Mouse (Mus musculus) cerebellum, postnatal 14 days (tissue): ENCODE data around the gene Pex13.
A peak's percentile ranks its signal among the peaks of the same experiment; 100 is the strongest.

Experiments
- DNase-seq, 2 experiments: peaks; one replicate each; pipeline ENCODE4 v3.0.0; 2021; ENCODE audit warnings: mixed read lengths in 2 of 2

Gene Pex13

DNA sequence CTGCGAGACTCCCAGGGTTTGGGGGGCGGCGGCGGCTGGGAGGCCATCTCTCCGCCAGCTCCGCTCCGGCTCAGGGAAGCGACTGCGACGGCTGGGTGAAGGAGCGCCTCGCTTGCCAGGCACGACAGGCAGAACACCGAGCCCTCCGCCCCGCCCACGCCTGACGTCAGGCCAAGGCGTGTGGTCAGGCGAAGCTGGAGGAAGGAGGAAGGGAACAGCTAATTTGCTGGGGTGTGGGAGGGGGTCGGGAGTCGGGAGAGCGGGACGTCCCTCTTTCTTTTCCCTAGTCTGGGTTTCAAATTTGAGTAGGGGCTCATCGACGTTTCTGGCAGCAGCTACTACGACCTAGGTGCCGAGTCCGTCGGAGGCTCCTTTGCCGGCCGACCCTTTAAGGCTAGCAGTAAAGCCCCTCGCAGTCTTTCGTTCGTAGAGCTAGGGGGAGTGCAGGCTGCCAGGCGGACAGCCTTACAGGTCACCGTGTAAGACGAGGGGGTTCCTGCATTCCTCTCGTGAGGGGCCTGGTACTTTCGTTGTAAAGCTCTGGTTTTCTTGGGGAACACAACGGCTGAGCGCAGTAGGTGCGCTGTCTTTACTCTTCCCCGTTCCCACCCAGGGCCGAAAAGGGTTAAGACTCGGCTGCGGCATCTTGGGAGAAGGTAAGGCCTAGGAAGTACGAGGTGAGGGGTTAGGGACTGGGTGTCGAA lies at the start of gene Pex13:
Gene Pex13 (minus strand): TSS at position 162 of the 704 bp plus-strand sequence.
- DNase-seq: peak; percentile 95 to 96

GRCm38 (mm10) chr11:23712299-23712698 lies 46.5 kb upstream of the Pex13 start:
- DNase-seq: no peak

- DNase-seq: no peak
Observed at GRCm38 (mm10) chr11:23704604-23705294, 39.0 kb upstream of the Pex13 start.

DNA sequence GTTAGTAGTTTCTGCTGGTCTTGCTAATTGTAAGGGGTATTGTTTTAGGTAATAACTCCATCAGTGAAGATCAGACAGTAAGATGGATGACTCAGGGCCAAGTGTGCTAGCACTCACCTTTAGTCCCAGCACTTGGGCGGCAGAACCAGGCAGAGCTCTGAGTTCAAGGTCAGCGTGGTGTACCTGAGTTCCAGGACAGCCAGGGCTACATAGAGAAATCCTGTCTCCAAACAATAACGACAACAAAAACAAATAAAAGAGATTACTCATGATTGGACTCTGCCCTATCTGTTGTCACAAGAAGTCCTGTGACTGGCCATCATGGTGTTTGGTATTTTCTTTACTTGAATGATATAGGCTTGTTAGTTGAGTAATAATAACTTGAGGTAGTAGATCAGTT lies 36.1 kb upstream of the Pex13 start:
- DNase-seq: no peak

DNA sequence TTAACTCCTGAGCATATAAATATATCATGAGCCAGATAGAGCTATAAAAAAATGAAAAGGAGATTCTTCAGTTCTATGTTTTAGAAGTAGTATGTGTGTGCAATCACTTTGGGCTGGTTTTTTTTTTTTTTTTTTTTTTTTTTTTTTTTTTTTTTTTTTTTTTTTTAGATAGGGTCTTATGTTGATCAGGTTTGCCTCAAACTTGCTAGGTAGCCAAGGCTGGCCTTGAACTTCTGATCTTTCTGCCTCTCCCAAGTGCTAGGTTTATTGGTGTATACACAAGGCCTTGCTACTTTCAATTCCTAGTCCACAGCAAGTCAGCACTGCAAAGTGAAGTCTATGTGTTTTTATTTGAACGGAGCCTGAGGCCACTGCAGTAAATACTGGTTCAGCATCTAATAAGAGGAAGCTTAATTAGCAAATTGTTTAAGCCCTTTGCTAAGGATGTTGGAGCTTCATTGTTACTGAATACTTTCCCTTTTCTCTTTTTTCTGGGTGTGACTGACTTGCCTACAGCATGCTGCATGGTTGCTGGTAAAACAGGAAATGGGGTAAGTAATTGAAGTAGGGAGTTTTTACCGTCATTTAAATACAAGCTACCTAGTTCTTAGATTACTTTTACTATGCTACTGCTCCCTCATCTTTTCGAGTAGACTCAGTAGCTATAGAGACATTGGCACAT lies 33.8 kb upstream of the Pex13 start:
- no peak for DNase-seq

DNA sequence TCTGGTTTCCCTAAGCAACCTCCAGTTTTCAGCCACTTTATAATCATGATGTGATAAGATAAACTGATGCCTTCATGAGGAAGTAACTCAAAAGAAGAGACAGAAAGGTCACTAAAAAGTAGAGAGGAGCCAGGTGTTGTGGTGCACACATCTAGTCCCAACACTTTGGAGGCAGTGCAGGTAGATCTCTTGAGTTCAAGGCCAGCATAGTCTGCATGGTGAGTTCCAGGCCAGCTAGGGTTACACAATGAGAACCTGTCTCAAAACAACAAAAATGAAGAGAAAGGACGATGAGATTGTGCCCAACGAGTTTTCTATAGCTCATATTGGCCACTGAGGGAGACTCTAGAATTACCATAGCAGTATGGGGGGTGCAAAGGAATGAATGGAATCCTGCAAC lies 32.8 kb upstream of the Pex13 start:
- DNase-seq: no peak

DNA sequence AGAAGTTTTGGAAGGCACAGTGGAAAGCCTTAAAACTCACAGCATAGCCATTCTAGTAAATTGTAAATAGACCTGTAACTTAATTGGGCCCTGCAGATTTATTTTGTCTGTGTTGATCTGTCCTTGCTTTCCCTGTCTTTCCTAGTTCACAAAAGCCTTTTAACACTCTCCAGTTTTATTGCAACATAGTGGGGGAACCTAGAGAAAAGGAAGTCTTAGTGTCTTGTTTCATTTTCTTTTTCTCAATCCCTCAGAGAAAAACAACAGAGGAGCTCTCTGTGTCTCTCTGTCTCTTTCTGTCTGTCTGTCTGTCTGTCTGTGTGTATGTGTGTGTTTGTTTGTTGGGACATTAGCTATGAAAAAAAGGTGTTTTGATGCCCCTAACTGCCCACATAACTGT lies 30.1 kb upstream of the Pex13 start:
- no peak for DNase-seq

- no peak for DNase-seq
Observed at GRCm38 (mm10) chr11:23693286-23693685, 27.5 kb upstream of the Pex13 start.

- no peak for DNase-seq
Observed at GRCm38 (mm10) chr11:23688060-23688459, 22.3 kb upstream of the Pex13 start.

DNA sequence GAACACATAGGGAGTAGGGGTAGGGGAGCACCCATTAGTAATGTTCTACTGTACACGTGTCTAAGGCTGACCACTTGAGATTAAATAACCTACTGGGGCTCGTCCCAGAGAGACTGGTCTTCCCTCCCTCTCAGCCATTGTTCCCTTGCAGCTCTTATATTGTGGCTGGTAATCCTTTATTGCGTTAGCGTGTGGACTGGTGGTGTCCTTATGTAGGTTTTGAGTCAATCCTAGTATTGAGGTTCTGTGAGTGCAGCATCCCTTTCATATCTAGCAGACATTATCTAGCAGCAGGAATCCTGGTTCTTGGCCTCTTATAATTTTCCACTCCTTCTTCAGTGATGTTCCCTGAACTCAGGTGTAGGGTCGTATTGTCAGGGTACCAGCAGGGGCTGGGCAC lies 20.9 kb upstream of the Pex13 start:
- no peak for DNase-seq

- no peak for DNase-seq
Observed at GRCm38 (mm10) chr11:23682561-23682960, 16.8 kb upstream of the Pex13 start.

DNA sequence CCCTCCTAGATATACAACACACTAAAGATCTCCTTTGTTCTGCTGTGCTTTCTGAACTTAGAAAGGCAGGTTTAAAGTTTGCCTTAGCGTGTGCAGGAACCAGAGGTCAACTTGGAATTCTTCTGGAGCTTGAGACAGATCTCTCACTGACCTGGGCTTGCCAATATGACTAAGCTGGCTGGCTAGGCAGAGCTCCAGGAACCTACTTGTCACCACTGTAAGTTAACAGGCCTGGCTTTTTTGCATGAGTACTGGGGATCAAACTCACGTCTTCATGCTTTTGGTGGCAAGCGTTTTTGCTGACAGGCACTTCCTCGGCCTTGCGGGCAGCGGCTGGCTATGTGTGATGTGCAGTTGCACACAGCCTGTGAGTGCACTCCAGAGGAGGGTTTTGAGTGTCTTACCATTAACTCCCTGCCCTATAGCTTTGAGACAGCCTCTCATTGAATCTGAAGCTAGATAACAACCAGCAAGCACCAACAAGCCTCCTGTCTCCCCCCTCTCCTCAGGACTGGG lies 14.7 kb upstream of the Pex13 start:
- DNase-seq: no peak

GRCm38 (mm10) chr11:23679044-23679642 lies 13.4 kb upstream of the Pex13 start:
- peak; percentile 79 to 81 for DNase-seq

GRCm38 (mm10) chr11:23676100-23676499 lies 10.3 kb upstream of the Pex13 start:
- no peak for DNase-seq

DNA sequence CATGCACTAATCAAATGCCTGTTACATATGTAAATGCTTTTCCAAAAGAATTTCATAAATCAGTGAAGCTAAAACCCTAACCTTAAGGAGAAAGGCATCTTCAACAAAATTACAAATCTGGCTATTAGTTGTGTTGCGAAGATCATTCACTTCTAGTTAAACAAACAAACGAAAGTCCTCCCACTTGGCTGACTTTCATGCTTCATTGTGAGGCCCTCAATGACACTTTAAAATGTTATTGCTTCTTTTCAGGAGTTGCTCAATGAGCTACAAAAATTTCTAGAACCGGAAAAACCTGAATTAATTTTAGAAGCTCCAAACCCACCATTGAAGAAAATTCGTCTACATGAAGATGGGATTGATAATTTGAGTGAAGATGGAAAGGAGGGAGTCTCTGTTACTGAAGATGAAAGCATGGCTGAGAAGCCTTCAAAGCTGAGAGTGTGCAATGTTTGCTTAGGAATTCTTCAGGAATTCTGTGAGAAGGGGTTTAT lies 6.5 kb upstream of the Pex13 start:
- DNase-seq: no peak

GRCm38 (mm10) chr11:23667128-23667527 lies 1.4 kb upstream of the Pex13 start:
- DNase-seq: peak; percentile 22 to 24

- no peak for DNase-seq
Observed at GRCm38 (mm10) chr11:23666526-23666925, 767 bp upstream of the Pex13 start.

DNA sequence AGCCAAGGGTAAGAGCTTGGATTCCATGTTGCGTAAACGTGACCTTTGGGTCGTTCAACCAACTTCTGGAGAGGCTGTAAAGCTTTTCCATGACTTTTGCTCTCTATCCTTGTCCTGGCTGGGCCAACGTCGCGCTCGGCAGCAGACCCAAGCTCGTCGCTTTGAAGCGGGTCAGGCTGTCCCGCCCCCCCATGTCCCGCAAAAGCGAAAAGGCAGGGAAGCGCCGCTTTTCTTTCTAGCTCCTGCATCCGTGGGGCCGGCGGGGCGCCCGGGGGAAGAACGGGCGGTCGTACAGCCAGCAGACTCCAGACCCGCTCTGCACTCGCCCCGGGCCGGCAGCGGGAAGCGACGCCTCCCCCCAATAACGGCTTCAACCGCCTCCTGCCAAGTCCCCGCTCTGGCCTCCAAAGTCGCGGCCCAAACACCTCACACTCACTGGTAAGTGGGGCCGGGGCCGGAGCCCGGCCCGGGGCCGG lies 410 bp downstream of the Pex13 start, which contains the start of gene Pus10:
Gene Pus10 (plus strand): TSS at position 364 of the 476 bp plus-strand sequence.
- DNase-seq: no peak

DNA sequence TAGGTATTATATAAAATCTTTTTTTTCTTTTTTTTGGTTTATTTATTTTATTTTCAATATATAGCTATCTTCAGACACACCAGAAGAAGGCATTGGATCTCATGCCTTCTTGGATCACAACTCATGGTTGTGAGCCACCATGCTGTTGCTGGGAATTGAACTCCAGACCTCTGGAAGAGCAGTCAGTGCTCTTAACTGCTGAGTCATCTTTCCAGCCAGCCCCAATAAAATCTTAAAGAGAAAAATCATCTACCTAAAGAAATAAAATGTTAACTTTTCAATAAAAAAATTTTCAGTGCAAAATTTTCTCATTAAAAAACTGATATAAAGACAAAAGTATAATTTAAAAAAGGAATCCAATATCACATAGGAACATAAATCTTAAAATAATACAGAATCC lies 1.5 kb downstream of the Pex13 start:
- DNase-seq: no peak

DNA sequence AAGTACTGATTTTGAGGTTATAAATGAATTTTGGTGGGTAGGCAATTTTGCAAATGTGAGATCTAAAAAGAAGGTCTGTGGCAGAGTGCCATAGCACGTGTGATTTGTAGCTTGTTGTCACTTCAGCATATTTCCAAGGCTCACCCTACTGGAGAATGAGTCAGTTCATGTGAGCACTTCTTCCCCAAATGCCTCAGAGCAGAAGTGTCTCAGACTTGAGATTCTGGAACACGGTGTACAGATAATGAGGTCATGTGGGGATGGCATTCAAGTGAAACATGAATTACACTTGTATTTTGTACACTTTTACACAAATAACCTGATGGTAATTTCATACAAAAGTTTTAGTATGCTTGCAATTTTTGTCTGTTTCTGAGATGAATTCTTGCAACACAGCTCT lies 8.0 kb downstream of the Pex13 start:
- DNase-seq: no peak

- DNase-seq: no peak
Observed at GRCm38 (mm10) chr11:23653666-23654065, 12.1 kb downstream of the Pex13 start.

DNA sequence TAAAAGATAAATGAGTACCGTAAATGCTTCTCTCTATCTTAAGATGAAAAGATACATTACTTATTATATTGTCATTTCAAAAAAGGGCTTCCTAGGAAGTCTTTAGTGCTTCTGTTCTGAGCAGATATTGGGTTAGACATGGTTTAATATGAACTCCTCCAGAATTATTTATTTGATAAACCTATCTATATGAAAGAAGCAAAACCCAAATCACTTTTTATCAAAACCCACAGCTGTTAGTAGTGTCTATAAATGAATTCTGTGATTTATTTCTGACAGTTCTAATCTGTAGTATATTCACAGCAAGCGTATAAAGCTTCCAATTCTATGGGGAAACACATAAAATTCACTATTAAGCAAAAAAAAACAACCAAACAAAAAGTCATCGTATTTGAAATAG lies 17.9 kb downstream of the Pex13 start:
- DNase-seq: no peak

- DNase-seq: no peak
Observed at GRCm38 (mm10) chr11:23647431-23647830, 18.3 kb downstream of the Pex13 start.
